Mouse (Mus musculus) MEL (cell line): ENCODE data around the gene Trpm2. TPM values are rescaled to one million over a fixed set of nuclear protein-coding genes. Genes with fewer than 3 reads are reported as not detected.
A peak's percentile ranks its signal among the peaks of the same experiment; 100 is the strongest.

Experiments
- DNase-seq: peaks from one replicate; pipeline ENCODE4 v3.0.0; 2011; ENCODE audit warnings: low read depth, low spot score
- H3K27ac ChIP-seq: 2 replicates; pipeline ENCODE4 v1.5.1; 2012; ENCODE audit warnings: low read depth, mild to moderate bottlenecking, control low read depth, low read length, moderate library complexity; ENCODE audit not compliant: control insufficient read depth
- H3K27me3 ChIP-seq, 2 experiments: fragments of 150-350 bp in 1 of 2; sonication (generic) in 1 of 2; 2 replicates each; pipeline ENCODE4 v1.6.1; 2012; ENCODE audit warnings: low read length in 2 of 2, mild to moderate bottlenecking in 2 of 2, improper control_type of control experiment in 1 of 2, moderate library complexity in 1 of 2; ENCODE audit not compliant: insufficient read depth in 2 of 2, control insufficient read depth in 1 of 2
- H3K36me3 ChIP-seq, 2 experiments: 2 replicates each; pipeline ENCODE4 v1.6.1; 2012 to 2014; ENCODE audit warnings: low read length in 2 of 2, improper control_type of control experiment in 1 of 2, inconsistent platforms in 1 of 2, mild to moderate bottlenecking in 1 of 2; ENCODE audit not compliant: insufficient read depth in 2 of 2, control insufficient read depth in 1 of 2
- H3K4me1 ChIP-seq, 2 experiments: fragments of 150-350 bp in 1 of 2; sonication (generic) in 1 of 2; 2 replicates each; pipeline ENCODE4 v1.6.1; 2012; ENCODE audit warnings: low read length in 2 of 2, improper control_type of control experiment in 1 of 2, mild to moderate bottlenecking in 1 of 2; ENCODE audit not compliant: insufficient read depth in 2 of 2, control insufficient read depth in 1 of 2
- H3K4me3 ChIP-seq, 2 experiments: fragments of 150-350 bp in 1 of 2; sonication (generic) in 1 of 2; 2 replicates each; pipeline ENCODE4 v1.5.1; 2012; ENCODE audit warnings: low read depth in 2 of 2, low read length in 2 of 2, mild to moderate bottlenecking in 2 of 2, moderate library complexity in 2 of 2, control low read depth in 1 of 2, improper control_type of control experiment in 1 of 2; ENCODE audit not compliant: control insufficient read depth in 1 of 2, insufficient read depth in 1 of 2
- H3K79me2 ChIP-seq: 2 replicates; pipeline ENCODE4 v1.6.1; 2012; ENCODE audit warnings: mild to moderate bottlenecking, low read length, moderate library complexity; ENCODE audit not compliant: control insufficient read depth, poor library complexity, insufficient read depth
- H3K9ac ChIP-seq: 2 replicates; pipeline ENCODE4 v1.6.1; 2012; ENCODE audit warnings: low read depth, mild to moderate bottlenecking, control low read depth, low read length, moderate library complexity; ENCODE audit not compliant: control insufficient read depth, poor library complexity, severe bottlenecking
- H3K9me3 ChIP-seq: fragments of 150-350 bp; sonication (generic); replicated peaks from 2 replicates; pipeline ENCODE4 v1.6.1; 2012; ENCODE audit warnings: mild to moderate bottlenecking, low read length, improper control_type of control experiment, moderate library complexity; ENCODE audit not compliant: insufficient read depth
- BHLHE40 ChIP-seq: IDR thresholded peaks from 2 replicates; pipeline ENCODE4 v1.6.1; 2012; ENCODE audit warnings: low read depth, mild to moderate bottlenecking, inconsistent platforms, low read length, improper control_type of control experiment, borderline replicate concordance
- CHD2 ChIP-seq: IDR thresholded peaks from 2 replicates; pipeline ENCODE4 v1.6.1; 2011; ENCODE audit warnings: low read length, improper control_type of control experiment
- CTCF ChIP-seq, 3 experiments: IDR thresholded peaks in 2 of 3; conservative IDR thresholded peaks in 1 of 3; 2 replicates each; pipeline ENCODE4 v1.5.1; 2011 to 2012; ENCODE audit warnings: low read length in 3 of 3, low read depth in 2 of 3, mild to moderate bottlenecking in 2 of 3, improper control_type of control experiment in 1 of 3, inconsistent platforms in 1 of 3, mixed read lengths in 1 of 3, moderate library complexity in 1 of 3; ENCODE audit not compliant: control insufficient read depth in 1 of 3, insufficient read depth in 1 of 3, poor library complexity in 1 of 3, severe bottlenecking in 1 of 3
- ETS1 ChIP-seq: IDR thresholded peaks from 2 replicates; pipeline ENCODE4 v1.6.1; 2012; ENCODE audit warnings: low read depth, mild to moderate bottlenecking, inconsistent platforms, low read length, improper control_type of control experiment, moderate library complexity
- GABPA ChIP-seq: IDR thresholded peaks from 2 replicates; pipeline ENCODE4 v1.6.1; 2012; ENCODE audit warnings: low read depth, mild to moderate bottlenecking, inconsistent platforms, low read length, improper control_type of control experiment, moderate library complexity
- GATA1 ChIP-seq: IDR thresholded peaks from 2 replicates; pipeline ENCODE4 v1.6.1; 2011; ENCODE audit warnings: low read depth, low read length, improper control_type of control experiment
- HCFC1 ChIP-seq: IDR thresholded peaks from 2 replicates; pipeline ENCODE4 v1.6.1; 2012; ENCODE audit warnings: low read depth, mild to moderate bottlenecking, inconsistent platforms, low read length, improper control_type of control experiment, moderate library complexity
- JUND ChIP-seq: IDR thresholded peaks from 2 replicates; pipeline ENCODE4 v1.6.1; 2011; ENCODE audit warnings: low read depth, mild to moderate bottlenecking, improper control_type of control experiment, low read length
- MAX ChIP-seq: IDR thresholded peaks from 2 replicates; pipeline ENCODE4 v1.6.1; 2011; ENCODE audit warnings: low read length, improper control_type of control experiment
- MAZ ChIP-seq: IDR thresholded peaks from 2 replicates; pipeline ENCODE4 v1.6.1; 2012; ENCODE audit warnings: low read depth, mild to moderate bottlenecking, inconsistent platforms, low read length, improper control_type of control experiment
- MEF2A ChIP-seq: IDR thresholded peaks from 2 replicates; pipeline ENCODE4 v1.6.1; 2014; ENCODE audit warnings: low read depth, mild to moderate bottlenecking, inconsistent platforms, low read length, improper control_type of control experiment; ENCODE audit not compliant: poor library complexity, insufficient replicate concordance, severe bottlenecking; ENCODE audit errors: extremely low read depth
- MYB ChIP-seq: IDR thresholded peaks from 2 replicates; pipeline ENCODE4 v1.6.1; 2011; ENCODE audit warnings: mild to moderate bottlenecking, low read depth, low read length, improper control_type of control experiment
- NELFE ChIP-seq: IDR thresholded peaks from 2 replicates; pipeline ENCODE4 v1.6.1; 2011; ENCODE audit warnings: low read depth, low read length, improper control_type of control experiment
- NRF1 ChIP-seq: IDR thresholded peaks from 2 replicates; pipeline ENCODE4 v1.6.1; 2014; ENCODE audit warnings: low read depth, mild to moderate bottlenecking, inconsistent platforms, low read length, improper control_type of control experiment, moderate library complexity; ENCODE audit not compliant: poor library complexity, insufficient read depth, severe bottlenecking
- POLR2A ChIP-seq, 2 experiments: IDR thresholded peaks; 2 replicates each; pipeline ENCODE4 v1.6.1; 2011 to 2012; ENCODE audit warnings: low read length in 2 of 2, mild to moderate bottlenecking in 2 of 2, control low read depth in 1 of 2, improper control_type of control experiment in 1 of 2, low read depth in 1 of 2, moderate library complexity in 1 of 2; ENCODE audit not compliant: control insufficient read depth in 1 of 2, insufficient read depth in 1 of 2, poor library complexity in 1 of 2
- POLR2AphosphoS2 ChIP-seq: IDR thresholded peaks from 2 replicates; pipeline ENCODE4 v1.6.1; 2011; ENCODE audit warnings: low read length, improper control_type of control experiment
- POLR2AphosphoS5 ChIP-seq: IDR thresholded peaks from 2 replicates; pipeline ENCODE4 v1.6.1; 2012; ENCODE audit warnings: low read depth, borderline replicate concordance, mild to moderate bottlenecking, inconsistent platforms, low read length, moderate library complexity, mixed read lengths
- RAD21 ChIP-seq: IDR thresholded peaks from 2 replicates; pipeline ENCODE4 v1.6.1; 2011; ENCODE audit warnings: mild to moderate bottlenecking, low read depth, low read length, improper control_type of control experiment
- RCOR1 ChIP-seq: IDR thresholded peaks from 2 replicates; pipeline ENCODE4 v1.6.1; 2012; ENCODE audit warnings: low read depth, mild to moderate bottlenecking, inconsistent platforms, low read length, improper control_type of control experiment
- TAL1 ChIP-seq: IDR thresholded peaks from 2 replicates; pipeline ENCODE4 v1.6.1; 2012; ENCODE audit warnings: mild to moderate bottlenecking, inconsistent platforms, low read length, moderate library complexity, mixed read lengths
- TBP ChIP-seq: IDR thresholded peaks from 2 replicates; pipeline ENCODE4 v1.8.0; 2011; ENCODE audit warnings: low read depth, low read length, improper control_type of control experiment
- TCF12 ChIP-seq: IDR thresholded peaks from 2 replicates; pipeline ENCODE4 v1.6.1; 2014; ENCODE audit warnings: low read depth, mild to moderate bottlenecking, inconsistent platforms, low read length, improper control_type of control experiment, moderate library complexity
- UBTF ChIP-seq: IDR thresholded peaks from 2 replicates; pipeline ENCODE4 v1.6.1; 2012; ENCODE audit warnings: low read depth, mild to moderate bottlenecking, inconsistent platforms, low read length, improper control_type of control experiment, moderate library complexity, borderline replicate concordance; ENCODE audit not compliant: insufficient read depth
- USF2 ChIP-seq, 2 experiments: IDR thresholded peaks; 2 replicates each; pipeline ENCODE4 v1.6.1; 2011 to 2012; ENCODE audit warnings: improper control_type of control experiment in 2 of 2, low read length in 2 of 2, borderline replicate concordance in 1 of 2, inconsistent platforms in 1 of 2, low read depth in 1 of 2, mild to moderate bottlenecking in 1 of 2; ENCODE audit not compliant: insufficient read depth in 1 of 2
- ZC3H11A ChIP-seq: IDR thresholded peaks from 2 replicates; pipeline ENCODE4 v1.6.1; 2012; ENCODE audit warnings: low read depth, mild to moderate bottlenecking, inconsistent platforms, low read length, improper control_type of control experiment
- ZKSCAN1 ChIP-seq: IDR thresholded peaks from 2 replicates; pipeline ENCODE4 v1.6.1; 2012; ENCODE audit warnings: low read depth, mild to moderate bottlenecking, inconsistent platforms, low read length, improper control_type of control experiment, moderate library complexity
- ZMIZ1 ChIP-seq: IDR thresholded peaks from 2 replicates; pipeline ENCODE4 v1.6.1; 2012; ENCODE audit warnings: low read depth, mild to moderate bottlenecking, inconsistent platforms, low read length, improper control_type of control experiment, moderate library complexity
- ZNF384 ChIP-seq: IDR thresholded peaks from 2 replicates; pipeline ENCODE4 v1.6.1; 2012; ENCODE audit warnings: low read depth, mild to moderate bottlenecking, inconsistent platforms, low read length, improper control_type of control experiment
- polyA plus RNA-seq, 2 experiments: library from polyadenylated mRNA; stranded (reverse) in 1 of 2; unstranded in 1 of 2; fragments of >175 nt in 1 of 2; fragments of >200 nt in 1 of 2; gene quantifications; 2 replicates each; pipeline versions ENCODE4 v1.2.1 to v1.2.4; 2012; ENCODE audit warnings: low replicate concordance in 2 of 2, low read depth in 1 of 2; ENCODE audit not compliant: insufficient read length in 2 of 2, insufficient read depth in 1 of 2, missing spikeins in 1 of 2
- total RNA-seq: library from RNA; depleted of rRNA; stranded (reverse); fragments of 300-350 nt; gene quantifications from 2 replicates; pipeline ENCODE4 v1.2.3, GENCODE M21; 2012

The Trpm2 gene
- total and polyA plus RNA-seq, 3 experiments, result 7.8 to 18.5 TPM; not detected in 1

DNA sequence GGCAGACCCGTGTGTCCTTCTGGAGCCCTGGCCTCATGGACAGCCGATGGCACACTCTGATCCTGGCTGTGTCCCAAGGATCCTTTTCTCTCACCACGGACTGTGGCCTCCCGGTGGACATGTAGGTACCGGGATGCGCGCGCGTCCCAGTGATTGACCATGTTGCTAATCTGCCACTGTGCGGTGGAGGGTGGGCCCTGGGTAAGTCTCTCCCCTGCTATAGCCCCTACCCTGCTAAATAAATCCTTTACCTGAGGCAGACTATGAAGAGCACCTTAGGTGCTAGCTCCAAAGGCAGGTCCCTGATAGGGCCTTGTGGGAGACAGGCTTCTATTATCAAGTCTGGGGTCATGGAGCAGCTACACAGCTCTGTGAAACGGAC lies 105.6 kb downstream of the Trpm2 start:
- Histone ChIP-seq H3K27ac (no peak overlapping the region), H3K79me2 (no peaks in the 10 kb centered on the region), H3K9me3 (no peaks in the 10 kb centered on the region), H3K36me3 (no peaks in the 10 kb centered on the region), H3K9ac (peak overlapping the region; percentile 35), H3K4me1 (peaks cover 0 to 6% of the 10 kb centered on the region in 2 experiments; a peak in 1 of 4 replicates), H3K4me3 (peak overlapping the region; percentile 56 to 68)
- no peak for DNase-seq
- TF ChIP-seq BHLHE40 (no peak), NELFE (no peak), USF2 (IDR thresholded peaks at IDR 0.05; ENCODE audit: borderline replicate concordance in 1 of 2, insufficient read depth in 1 of 2, low read depth in 1 of 2, low read length in 2 of 2) (no peak), MAZ (no peak), MAX (no peak), MEF2A (no peak), UBTF (no peak), ZC3H11A (no peak), MYB (no peak), RCOR1 (no peak), NRF1 (no peak), ZNF384 (no peak), POLR2AphosphoS5 (no peak), GATA1 (no peak), GABPA (no peak), POLR2A (IDR thresholded peaks at IDR 0.05; ENCODE audit: control insufficient read depth in 1 of 2, insufficient read depth in 1 of 2, low read depth in 1 of 2, low read length in 2 of 2, poor library complexity in 1 of 2) (no peak), TAL1 (no peak), CTCF (IDR thresholded peaks at IDR 0.05 in 2 of 3, conservative IDR thresholded peaks at IDR 0.05 in 1 of 3; ENCODE audit: control insufficient read depth in 1 of 3, insufficient read depth in 1 of 3, low read depth in 2 of 3, low read length in 3 of 3, poor library complexity in 1 of 3, severe bottlenecking in 1 of 3) (no peak), ETS1 (no peak)
- TF ChIP-seq, all 39 proteins: peak for 0
- H3K27me3 ChIP-seq, result peaks cover 0 to 3% of the 10 kb centered on the region in 2 experiments; a peak in 1 of 4 replicates

DNA sequence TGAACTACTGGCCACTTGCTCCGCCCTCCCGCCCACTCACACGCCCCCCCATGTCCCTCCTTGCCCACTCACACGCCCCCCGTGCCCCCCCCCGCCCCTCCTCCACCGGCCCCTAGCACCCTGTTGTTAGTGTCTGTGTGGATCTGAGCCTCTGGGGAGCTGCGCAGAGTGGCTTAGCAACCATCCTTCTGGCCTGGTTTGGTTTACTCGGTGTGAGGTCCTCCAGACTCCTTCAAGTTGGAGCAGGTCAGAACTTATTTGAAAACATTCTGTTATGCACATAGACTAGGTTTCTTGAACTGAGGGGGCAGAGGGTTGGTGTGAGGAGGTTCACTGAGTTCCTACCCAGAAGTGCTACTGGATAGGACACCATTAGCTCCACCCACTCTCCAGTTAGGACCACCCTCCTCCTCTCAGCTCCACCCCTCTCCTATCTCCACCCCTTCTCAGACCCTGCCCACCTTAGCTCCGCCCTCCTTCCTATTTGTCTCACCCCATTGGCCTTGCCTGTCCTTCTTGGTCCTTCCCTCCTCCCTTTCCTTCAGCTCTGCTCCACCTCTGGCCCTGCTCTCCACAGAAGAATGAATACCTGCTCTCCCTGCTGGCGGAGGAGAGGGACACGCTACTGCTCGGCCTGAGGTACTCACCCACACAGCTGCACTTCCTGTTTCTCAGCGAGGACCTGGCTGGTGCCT lies 106.1 kb downstream of the Trpm2 start:
- Histone ChIP-seq H3K79me2 (no peaks in the 10 kb centered on the region), H3K4me1 (peaks cover 0 to 6% of the 10 kb centered on the region in 2 experiments; a peak in 1 of 4 replicates), H3K27ac (no peak overlapping the region), H3K9ac (peak overlapping the region; percentile 35), H3K4me3 (peak overlapping the region; percentile 56 to 68), H3K36me3 (no peaks in the 10 kb centered on the region), H3K27me3 (peaks cover 0 to 5% of the 10 kb centered on the region in 2 experiments; a peak in 1 of 4 replicates), H3K9me3 (no peaks in the 10 kb centered on the region)
- peak; percentile 97 for DNase-seq
- no peak for TF ChIP-seq POLR2AphosphoS2
- no peak for TF ChIP-seq POLR2AphosphoS5
- TF ChIP-seq USF2 (IDR thresholded peaks at IDR 0.05; ENCODE audit: borderline replicate concordance in 1 of 2, insufficient read depth in 1 of 2, low read depth in 1 of 2, low read length in 2 of 2), result no peak
- TF ChIP-seq HCFC1, result 0 out of 2 replicates have a peak, but pooled peaks have one; percentile 34
- TF ChIP-seq MAZ, result no peak
- TF ChIP-seq ZMIZ1, result no peak
- no peak for TF ChIP-seq RAD21
- no peak for TF ChIP-seq CHD2
- TF ChIP-seq ZNF384, result no peak
- 0 out of 2 replicates have a peak, but pooled peaks have one; percentile 8 for TF ChIP-seq NRF1
- TF ChIP-seq JUND, result no peak
- TF ChIP-seq GABPA, result no peak
- TF ChIP-seq ZKSCAN1, result no peak
- TF ChIP-seq POLR2A (IDR thresholded peaks at IDR 0.05; ENCODE audit: control insufficient read depth in 1 of 2, insufficient read depth in 1 of 2, low read depth in 1 of 2, low read length in 2 of 2, poor library complexity in 1 of 2), result peak; percentile 24 to 61; a peak in 2 of 4 replicates
- TF ChIP-seq MAX, result no peak
- TF ChIP-seq TCF12, result no peak
- peak; percentile 56 for TF ChIP-seq TBP
